Mouse (Mus musculus) layer of hippocampus, adult 9-11 months (tissue): ENCODE measurements around the gene Ripor2.
A peak's percentile ranks its signal among the peaks of the same experiment; 100 is the strongest.

ENCODE experiments used
- DNase-seq: peaks from one replicate; pipeline ENCODE4 v3.0.0; 2022

Ripor2 gene

GRCm38 (mm10) chr13:24584841-24585240 is 2.9 kb downstream of the Ripor2 start:
- DNase-seq: no peak

- DNase-seq: no peak
Observed at GRCm38 (mm10) chr13:24585369-24585768, 3.4 kb downstream of the Ripor2 start.

GRCm38 (mm10) chr13:24587192-24587895 is 5.4 kb downstream of the Ripor2 start:
- DNase-seq: no peak

- DNase-seq: no peak
Observed at GRCm38 (mm10) chr13:24588603-24589002, 6.6 kb downstream of the Ripor2 start.

- DNase-seq: no peak
Observed at GRCm38 (mm10) chr13:24591737-24592136, 9.7 kb downstream of the Ripor2 start.

GRCm38 (mm10) chr13:24594303-24594702 is 12.3 kb downstream of the Ripor2 start:
- DNase-seq: no peak

GRCm38 (mm10) chr13:24599631-24600041 is 17.6 kb downstream of the Ripor2 start:
- no peak for DNase-seq

- DNase-seq: no peak
Observed at GRCm38 (mm10) chr13:24602978-24603377, 21.0 kb downstream of the Ripor2 start.

GRCm38 (mm10) chr13:24603591-24604009 is 21.6 kb downstream of the Ripor2 start:
- peak; percentile 30 for DNase-seq

- no peak for DNase-seq
Observed at GRCm38 (mm10) chr13:24604096-24604495, 22.1 kb downstream of the Ripor2 start.

GRCm38 (mm10) chr13:24604761-24605591 is 23.0 kb downstream of the Ripor2 start:
- DNase-seq: no peak

- no peak for DNase-seq
Observed at GRCm38 (mm10) chr13:24605755-24606154, 23.8 kb downstream of the Ripor2 start.

GRCm38 (mm10) chr13:24607961-24608360 is 26.0 kb downstream of the Ripor2 start:
- no peak for DNase-seq

GRCm38 (mm10) chr13:24608709-24609108 is 26.7 kb downstream of the Ripor2 start:
- DNase-seq: no peak

GRCm38 (mm10) chr13:24610883-24611282 is 28.9 kb downstream of the Ripor2 start:
- DNase-seq: no peak

- DNase-seq: no peak
Observed at GRCm38 (mm10) chr13:24613031-24613430, 31.0 kb downstream of the Ripor2 start.

GRCm38 (mm10) chr13:24613433-24613832 is 31.4 kb downstream of the Ripor2 start:
- DNase-seq: no peak

- DNase-seq: no peak
Observed at GRCm38 (mm10) chr13:24613927-24614780, 32.2 kb downstream of the Ripor2 start.

- no peak for DNase-seq
Observed at GRCm38 (mm10) chr13:24615921-24616565, 34.1 kb downstream of the Ripor2 start.

GRCm38 (mm10) chr13:24616645-24617044 is 34.7 kb downstream of the Ripor2 start:
- DNase-seq: no peak

GRCm38 (mm10) chr13:24617076-24617798 is 35.2 kb downstream of the Ripor2 start:
- no peak for DNase-seq

- no peak for DNase-seq
Observed at GRCm38 (mm10) chr13:24617799-24618130, 35.8 kb downstream of the Ripor2 start.
